Mouse (Mus musculus) right cerebral cortex, postnatal 25 days (tissue): Measurements from ENCODE around the gene Muc2.

Experiments used
- DNase-seq: peaks from one replicate; pipeline ENCODE4 v3.0.0; 2022

Muc2 gene

GRCm38 (mm10) chr7:141770988-141771387 is 80.8 kb downstream of the Muc2 start:
- no peak for DNase-seq

- DNase-seq = no peak
These were observed 82.0 kb downstream of the Muc2 start for GRCm38 (mm10) chr7:141772058-141772557.

- DNase-seq = no peak
These were observed 84.7 kb downstream of the Muc2 start for GRCm38 (mm10) chr7:141774855-141775254.

- no peak for DNase-seq
These were observed 86.1 kb downstream of the Muc2 start for GRCm38 (mm10) chr7:141776199-141776598.

GRCm38 (mm10) chr7:141788677-141789452 is 98.7 kb downstream of the Muc2 start, which contains the start of gene Muc5ac:
TSS of gene Muc5ac (plus strand) at chr7:141788972.
- no peak for DNase-seq

GRCm38 (mm10) chr7:141794251-141794650 is 104.1 kb downstream of the Muc2 start:
- DNase-seq = no peak

GRCm38 (mm10) chr7:141803206-141803605 is 113.1 kb downstream of the Muc2 start:
- DNase-seq = no peak
